Mouse (Mus musculus) thymus, adult 2 months (tissue): ENCODE results near the gene Cdh15.

Experiments
- CTCF ChIP-seq: fragments of 200-500 bp; IDR thresholded peaks from 2 replicates; pipeline ENCODE4 v1.5.1; 2012; ENCODE audit warnings: mild to moderate bottlenecking, control low read depth, low read length, moderate library complexity, borderline replicate concordance; ENCODE audit not compliant: control insufficient read depth, poor library complexity, insufficient read depth; ENCODE audit errors: extremely low read depth
- POLR2A ChIP-seq: fragments of 200-500 bp; IDR thresholded peaks from 2 replicates; pipeline ENCODE4 v1.6.1; 2012; ENCODE audit warnings: mild to moderate bottlenecking, low read length, control low read depth, moderate library complexity; ENCODE audit not compliant: control insufficient read depth, poor library complexity, insufficient read depth; ENCODE audit errors: extremely low read depth

GRCm38 (mm10) chr8:122834416-122834815, 13.3 kb upstream of the Cdh15 start:
- no peak for TF ChIP-seq CTCF
- no peak for TF ChIP-seq POLR2A
